Mouse (Mus musculus) C2C12 (cell line): Measurements from ENCODE around the gene Pde7b.

ENCODE experiments used
- CEBPB ChIP-seq: IDR thresholded peaks from one replicate; pipeline ENCODE4 v1.6.1; 2011; ENCODE audit warnings: low read depth, mild to moderate bottlenecking, control low read depth, moderate library complexity
- CTCF ChIP-seq: IDR thresholded peaks from one replicate; pipeline ENCODE4 v1.5.1; 2011; ENCODE audit not compliant: control insufficient read depth, insufficient read depth, insufficient read length
- MAX ChIP-seq: IDR thresholded peaks from one replicate; pipeline ENCODE4 v1.6.1; 2011; ENCODE audit warnings: mild to moderate bottlenecking, control low read depth
- MYOG ChIP-seq: IDR thresholded peaks from one replicate; pipeline ENCODE4 v1.6.1; 2011; ENCODE audit not compliant: control insufficient read depth, insufficient read length; ENCODE audit errors: extremely low read depth

GRCm38 (mm10) chr10:20409181-20409580 lies 315.7 kb downstream of the Pde7b start:
- no peak for TF ChIP-seq CTCF
- no peak for TF ChIP-seq CEBPB
- TF ChIP-seq MYOG = no peak
- TF ChIP-seq MAX = no peak
